Mouse (Mus musculus): ENCODE data around the gene Mink1.
"Not testable (repeated sequence)": the region's sequence is repeated elsewhere in the genome, so short reads cannot be mapped to it uniquely, and the experiment has no call there.

Mink1 gene

DNA sequence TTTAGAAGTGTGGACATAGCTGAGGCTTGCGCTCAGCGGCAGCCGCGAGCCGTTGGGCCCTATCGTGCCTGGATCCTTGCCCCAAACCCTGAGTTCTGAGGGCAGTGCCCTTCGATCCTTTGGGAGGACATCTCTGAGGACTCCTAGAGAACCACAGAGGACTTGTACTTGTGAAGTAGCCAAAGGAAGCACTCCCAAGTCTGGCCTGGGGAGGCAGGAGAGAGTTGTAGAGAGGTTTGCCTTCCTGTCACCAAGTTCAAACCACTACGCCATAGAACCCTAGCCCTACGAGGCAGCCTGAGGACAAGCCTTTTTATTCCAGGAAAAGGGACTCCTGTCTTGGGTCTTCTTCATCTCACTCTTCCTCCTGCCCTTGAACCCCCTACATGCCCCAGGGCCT lies 5.1 kb upstream of the Mink1 start:
- DNase-seq (ENCODE audit: low read depth) = no peak

DNA sequence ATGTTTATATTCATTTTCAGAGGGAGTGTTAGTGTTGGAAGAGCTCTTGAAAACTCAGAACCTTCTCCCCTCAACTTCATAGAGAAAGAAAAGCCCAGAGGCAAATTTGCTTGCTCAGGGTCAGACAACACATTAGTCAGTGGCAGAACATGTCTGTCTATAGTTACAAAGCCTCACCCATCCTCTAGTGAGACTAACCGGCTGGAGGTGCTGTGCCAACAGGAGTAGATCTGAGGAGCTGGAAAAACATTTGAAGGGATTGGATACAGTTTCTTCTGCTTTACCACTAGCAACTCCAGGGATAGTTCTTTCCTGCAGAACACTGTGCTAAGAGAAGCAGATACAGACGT lies 769 bp upstream of the Mink1 start:
- no peak for DNase-seq (ENCODE audit: low read depth)

DNA sequence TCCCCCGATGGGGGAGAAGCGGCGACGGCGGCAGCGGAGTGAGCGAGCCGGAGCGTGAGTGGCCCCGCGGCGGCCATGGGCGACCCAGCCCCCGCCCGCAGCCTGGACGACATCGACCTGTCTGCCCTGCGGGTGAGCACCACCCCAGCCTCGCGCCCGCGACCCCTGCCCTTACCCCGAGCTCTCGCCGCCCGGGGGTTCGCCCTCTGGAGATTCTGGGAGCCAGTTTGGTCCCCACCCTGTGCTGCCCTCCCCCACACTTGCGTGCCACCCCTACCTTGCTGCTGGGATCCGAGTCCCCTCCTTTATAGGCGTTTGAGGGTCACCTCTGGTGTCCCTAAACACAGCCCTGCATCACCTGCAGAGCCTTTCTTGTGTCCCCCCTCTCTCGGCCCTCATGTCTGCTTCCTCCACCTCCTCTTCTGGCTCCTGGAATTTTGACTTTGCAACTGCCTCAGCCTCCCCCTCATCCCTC lies 351 bp downstream of the Mink1 start:
- DNase-seq (ENCODE audit: low read depth) = no peak

DNA sequence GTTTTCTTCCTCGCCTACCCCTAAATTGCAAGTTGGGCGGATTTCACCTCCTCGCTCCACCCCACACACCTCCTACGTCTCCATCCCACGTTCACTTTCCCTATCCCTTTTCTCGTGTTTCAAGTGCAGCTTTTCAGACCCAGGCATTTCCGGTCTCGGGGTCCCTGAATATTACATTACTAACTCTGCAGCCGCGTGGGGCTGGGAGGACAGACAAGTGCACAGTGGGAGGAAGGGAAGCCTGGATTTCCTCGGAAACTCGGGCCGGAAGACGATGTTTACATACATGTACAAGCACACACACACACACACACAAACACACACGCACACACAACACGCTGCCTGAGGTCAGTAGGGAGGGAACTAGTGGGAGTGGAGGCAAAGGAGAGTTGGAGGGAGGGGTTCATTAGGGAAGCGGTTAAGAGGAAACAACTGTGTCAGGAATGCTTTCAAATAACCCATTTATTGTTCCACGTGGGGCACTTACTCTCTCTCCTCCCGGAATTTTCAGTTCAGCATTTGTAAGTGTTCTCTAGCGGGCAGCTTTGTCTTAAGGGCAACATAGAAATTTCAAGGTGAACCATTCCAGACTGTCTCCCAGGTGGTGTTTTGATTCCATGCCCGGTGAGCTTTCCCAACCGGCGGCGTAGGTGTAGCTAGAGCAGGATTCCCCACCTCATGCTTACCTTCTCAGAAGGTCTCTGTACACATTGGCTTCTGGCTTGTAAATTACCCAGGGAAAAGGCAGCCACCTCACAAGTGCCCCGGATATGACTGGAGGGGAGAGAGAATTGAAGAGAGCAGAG lies 992 bp downstream of the Mink1 start:
- DNase-seq (ENCODE audit: low read depth) = no peak

DNA sequence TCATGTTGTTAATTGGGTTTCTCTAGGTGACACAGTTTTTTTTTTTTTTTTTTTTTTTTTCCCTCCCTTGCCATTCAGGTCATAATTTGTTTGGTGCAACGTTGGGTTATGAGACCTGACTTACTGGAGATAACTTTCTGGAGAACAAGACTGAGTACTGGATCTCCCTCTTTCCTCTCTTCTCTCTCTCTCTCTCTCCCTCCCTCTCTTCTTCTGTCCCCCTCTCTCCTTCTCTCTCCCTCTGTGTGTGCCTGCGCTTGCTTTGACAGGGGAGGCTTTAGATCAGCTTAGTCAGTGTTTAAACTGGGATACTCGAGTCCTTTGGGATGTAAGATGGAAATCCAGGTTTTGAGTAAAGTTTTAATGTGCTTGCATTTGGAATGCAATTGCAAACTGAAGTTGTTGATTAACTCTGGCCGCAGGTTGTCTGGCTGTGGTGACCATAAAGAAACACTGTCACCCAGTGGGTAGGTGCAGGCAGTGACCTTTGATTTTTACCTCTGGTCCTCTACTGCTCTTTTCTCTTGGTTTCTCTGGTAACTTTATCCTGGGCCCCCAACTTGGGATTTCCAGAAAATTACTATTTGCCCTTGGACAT lies 1.7 kb downstream of the Mink1 start:
- DNase-seq (ENCODE audit: low read depth) = no peak

DNA sequence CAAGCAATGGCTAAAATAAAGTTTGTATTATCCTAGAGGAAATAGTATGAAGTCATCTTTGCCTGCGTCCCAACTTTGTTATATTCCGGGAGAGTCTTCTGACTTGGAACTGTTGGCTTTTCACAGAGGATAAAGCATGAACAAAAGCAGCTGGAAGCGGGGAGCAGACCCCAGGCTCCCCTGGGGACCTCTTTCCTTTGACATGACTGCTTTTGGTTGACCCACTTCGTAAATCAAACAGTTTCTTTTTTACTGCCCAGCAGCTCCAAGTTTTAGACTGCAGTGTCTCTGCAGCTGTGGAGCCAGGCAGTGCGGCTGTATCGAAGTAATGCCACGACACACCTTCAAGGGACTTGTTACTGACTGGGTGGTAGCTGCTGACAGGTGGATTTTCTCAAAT lies 3.9 kb downstream of the Mink1 start:
- DNase-seq (ENCODE audit: low read depth) = no peak

DNA sequence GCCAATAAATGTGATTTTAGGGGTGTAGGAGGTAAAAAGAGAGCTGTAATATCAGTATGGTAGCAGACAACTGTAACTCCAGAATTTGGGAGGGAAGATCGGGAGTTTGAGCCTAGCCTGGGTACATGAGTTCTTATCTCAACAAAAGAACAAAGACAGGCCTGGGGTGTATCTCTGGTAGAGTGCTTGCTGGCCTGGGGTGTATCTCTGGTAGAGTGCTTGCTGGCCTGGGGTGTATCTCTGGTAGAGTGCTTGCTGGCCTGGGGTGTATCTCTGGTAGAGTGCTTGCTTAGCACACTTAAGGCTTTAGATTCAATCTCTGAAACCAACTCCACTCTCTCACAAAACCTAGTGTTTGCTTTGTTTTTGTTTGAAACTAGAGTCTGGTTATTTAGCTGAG lies 7.9 kb downstream of the Mink1 start:
- DNase-seq (ENCODE audit: low read depth) = not testable (repeated sequence)

DNA sequence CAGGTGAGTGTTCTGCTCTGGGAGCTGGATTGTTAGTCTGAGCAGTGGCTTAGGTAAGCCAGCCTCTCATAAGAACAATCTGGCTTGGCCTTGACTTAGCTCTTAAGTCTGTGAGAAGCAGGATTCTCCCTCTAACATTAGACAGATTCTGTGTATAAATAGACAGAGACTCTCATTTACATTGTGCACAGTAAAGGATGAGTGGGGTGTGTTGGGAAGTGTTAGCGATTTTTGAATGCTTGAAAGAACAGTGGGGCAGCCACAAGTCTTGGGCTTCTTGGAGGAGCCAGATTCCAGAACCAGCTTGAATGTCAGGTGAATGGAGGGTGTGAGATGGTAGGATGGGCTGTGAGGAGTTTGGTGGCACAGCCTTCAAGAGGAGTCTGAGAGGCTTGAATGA lies 9.0 kb downstream of the Mink1 start:
- no peak for DNase-seq (ENCODE audit: low read depth)

DNA sequence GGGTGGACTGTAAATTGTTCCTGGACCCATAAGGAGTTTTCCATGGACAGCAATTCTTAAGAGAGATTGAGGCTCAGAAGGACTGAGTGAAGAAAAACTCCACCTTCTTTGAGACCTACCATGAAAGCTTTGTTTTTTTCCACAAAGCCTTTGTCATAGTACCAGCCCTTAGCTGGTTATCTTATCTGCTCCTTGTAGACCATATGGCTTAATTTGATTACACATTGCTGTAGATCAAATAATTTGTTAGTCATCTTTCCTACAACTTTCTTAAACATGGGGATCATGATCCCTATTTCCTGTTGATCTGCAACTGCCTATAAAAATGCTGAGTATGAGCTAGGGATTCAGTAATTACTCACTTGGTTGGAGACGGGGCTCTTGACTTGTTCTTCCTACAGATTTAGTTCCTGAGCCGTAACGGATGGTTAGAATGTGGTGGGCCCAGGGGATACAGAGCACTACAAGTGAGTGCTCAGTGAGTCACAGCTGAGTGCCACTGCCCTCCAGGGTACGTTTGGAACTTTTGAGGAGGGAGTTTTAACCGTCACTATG lies 9.7 kb downstream of the Mink1 start:
- no peak for DNase-seq (ENCODE audit: low read depth)

DNA sequence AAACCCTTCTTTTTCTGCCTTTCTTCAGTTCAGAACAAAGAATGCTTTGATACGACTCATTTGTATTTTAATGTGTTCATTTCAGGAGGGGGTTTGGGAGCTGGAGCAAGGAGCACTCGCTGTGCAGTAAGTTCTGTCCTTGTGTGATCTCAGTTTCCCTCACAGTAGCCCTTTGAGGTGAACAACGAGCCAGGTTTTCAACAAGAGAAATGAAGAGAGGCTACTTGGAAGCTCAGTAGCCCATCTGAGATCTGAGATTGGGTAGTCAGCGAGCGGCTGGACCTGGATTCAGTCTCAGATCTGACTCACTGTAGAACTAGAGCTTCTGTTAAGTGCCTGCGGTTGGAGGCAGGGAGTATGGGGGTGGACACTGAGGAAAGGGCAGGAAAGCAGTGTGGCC lies 11.2 kb downstream of the Mink1 start:
- DNase-seq (ENCODE audit: low read depth) = no peak

DNA sequence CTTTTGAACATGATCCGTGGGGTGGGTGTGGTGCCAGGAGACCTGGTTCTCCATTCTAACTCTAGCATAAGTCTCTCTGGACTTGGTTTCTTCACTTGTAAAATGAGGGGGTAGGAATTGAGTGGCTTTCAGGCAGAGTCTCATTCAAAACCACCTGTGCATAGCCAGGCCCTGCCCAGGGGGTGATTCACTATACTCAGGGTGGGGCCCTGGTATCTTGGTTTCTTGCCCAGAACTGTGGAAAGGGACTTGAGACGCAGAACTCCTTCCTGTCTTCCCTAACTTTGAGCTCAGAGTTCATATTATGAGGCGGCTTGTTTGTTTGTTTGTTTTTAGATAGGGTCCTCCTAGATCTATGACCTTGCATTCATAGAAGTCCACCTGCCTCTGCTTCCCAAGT lies 14.5 kb downstream of the Mink1 start:
- no peak for DNase-seq (ENCODE audit: low read depth)

DNA sequence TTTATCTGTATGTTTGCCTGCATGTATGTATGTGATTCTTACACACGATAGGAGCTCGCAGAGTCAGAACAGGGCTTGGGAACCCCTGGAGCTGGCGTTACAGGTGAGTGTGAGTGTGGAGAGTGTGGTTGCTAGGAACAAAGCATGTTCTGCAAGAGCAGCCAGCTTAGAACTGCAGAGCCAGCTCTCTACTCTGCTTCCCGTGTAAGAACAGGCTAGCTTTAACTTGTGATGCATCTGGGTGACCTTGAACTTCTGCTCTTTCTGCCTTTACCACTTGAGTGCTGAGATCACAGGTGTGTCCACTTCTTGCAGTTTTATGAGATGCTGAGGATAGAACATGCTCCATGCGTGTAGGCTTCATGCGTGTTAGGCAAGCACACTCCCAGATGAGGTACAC lies 16.3 kb downstream of the Mink1 start:
- no peak for DNase-seq (ENCODE audit: low read depth)

DNA sequence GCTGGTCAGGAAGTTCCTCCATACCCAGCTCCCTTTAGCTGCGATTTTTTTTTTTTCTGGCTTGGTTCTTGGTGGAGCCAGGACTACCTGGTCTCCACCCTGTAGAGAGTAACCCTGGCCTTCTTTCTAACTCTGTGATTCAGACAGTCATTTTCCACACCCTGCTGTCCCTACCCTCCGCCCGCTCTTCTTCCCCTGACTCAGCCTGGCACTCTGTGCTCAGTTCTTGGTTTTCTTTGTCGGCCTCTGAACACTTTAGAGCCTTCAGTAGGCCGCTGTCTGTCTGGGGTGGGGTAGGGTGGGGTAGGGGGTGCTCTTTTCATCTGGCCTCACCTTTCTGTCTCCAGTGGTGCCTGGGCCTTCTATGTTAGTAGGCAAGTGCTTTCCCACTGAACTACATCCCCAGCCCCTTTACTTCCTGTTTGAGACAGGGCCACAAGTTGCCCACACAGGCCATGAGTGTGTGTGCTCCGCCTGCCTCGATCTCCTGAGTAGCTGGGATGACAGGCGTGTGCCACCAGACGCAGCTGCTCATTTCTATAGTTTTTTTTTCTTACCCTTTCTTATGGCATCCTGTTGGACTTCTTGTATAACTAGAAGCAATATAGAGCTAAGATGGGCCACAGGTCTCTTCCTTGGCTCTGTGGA lies 17.2 kb downstream of the Mink1 start:
- DNase-seq (ENCODE audit: low read depth) = no peak

DNA sequence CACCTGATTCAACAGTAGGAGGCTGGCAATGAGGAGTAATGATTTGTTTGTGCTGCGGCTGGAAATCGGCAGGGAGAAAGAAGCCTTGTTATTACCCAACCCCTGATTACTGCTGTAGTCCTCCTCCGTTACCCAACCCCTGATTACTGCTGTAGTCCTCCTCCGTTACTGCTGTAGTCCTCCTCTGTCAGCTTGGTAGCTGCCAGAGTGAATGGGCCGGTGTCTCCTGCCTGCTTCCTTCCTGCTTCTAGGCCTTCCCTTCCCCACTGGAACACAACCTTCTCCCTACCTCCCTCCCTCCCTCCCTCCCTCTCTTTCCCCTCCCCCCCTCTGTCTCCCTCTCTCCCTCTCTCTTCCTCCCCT lies 17.7 kb downstream of the Mink1 start:
- no peak for DNase-seq (ENCODE audit: low read depth)

DNA sequence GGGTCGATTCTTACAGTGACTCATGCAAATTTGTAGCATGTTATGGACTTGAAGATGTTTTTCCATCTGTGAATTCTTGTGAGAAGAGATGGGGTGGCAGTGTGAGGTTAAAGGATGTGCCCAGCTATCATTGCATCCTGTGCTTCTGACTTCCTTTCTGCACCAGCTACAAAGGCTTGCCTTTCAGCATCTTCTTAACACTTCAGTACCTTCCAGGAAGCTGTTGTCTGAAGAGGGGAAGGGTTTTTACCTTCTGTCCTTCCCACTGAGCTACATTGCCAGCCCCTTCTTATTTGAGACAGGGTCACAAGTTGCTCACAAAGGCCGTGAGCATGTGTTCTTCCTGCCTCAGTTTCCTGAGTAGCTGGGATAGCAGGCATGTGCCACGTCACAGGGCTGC lies 18.2 kb downstream of the Mink1 start:
- DNase-seq (ENCODE audit: low read depth) = no peak

DNA sequence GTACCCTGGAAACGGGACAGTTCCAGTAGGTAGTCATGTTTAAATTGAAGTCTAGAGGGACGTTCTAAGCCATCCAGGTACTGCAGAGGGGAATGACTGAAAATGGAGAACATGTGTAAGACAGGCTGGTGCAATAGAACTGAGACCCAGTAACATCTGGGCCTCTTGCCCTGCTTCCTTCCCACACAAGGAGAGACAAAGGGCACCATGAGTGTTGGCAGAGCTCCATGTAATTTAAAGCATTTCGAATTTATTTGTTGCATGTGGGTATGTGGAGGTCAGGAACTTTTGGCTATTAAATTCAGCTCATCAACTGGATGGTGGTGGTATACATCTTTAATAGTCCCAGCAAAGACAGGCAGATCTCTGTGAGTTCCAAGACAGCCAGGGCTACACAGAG lies 19.5 kb downstream of the Mink1 start:
- no peak for DNase-seq (ENCODE audit: low read depth)

DNA sequence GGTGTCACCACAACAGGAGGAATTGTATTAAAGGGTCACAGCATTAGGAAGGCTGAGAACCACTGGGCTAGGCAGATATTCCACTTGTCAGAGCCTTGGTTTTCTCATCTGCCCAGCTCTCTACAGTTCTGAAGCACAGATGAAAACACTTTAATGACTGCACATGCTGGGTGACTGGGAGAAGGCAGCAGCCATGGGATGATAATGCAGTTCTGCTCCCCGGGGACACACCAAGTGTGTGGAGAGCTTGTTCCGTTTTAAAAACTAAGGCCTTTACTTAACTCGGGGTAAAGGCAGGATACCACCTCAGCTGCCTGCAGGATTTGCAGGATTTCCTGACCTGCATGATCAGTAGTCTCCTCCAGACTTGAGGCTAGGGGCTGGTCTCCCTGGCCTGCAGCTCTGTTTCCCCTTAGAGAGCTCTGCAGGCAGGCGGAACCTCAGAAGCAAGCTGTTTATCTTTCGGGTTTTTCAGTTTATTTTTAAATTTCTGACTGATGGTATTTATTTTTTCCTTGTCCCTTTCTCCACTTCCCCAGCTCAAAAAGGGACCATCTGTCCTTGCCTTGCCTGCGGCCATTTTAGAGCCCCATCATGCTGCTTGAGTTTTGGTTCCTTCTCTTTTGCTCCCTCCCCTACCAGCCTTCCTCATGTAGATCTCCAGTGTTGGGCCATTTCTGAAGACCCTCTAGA lies 20.5 kb downstream of the Mink1 start:
- DNase-seq (ENCODE audit: low read depth) = no peak

DNA sequence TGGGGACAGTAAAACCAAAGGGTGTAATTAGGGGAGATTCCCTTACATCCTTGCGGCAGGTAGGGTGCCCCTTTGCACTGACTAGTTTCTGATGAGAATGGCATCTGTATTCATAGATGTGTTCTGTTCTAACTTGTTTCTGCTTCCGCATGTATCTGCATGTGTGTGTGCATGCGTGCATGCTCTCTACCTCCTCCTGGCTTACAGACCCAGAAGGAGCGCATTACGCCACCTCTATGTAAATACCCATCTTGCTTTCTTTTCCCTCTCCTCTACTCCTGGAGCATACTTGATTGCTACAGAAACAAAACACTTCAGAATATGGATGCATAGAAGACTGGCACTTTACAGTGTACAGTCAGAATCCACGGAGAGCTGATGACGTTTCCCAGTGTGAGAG lies 21.1 kb downstream of the Mink1 start:
- no peak for DNase-seq (ENCODE audit: low read depth)

DNA sequence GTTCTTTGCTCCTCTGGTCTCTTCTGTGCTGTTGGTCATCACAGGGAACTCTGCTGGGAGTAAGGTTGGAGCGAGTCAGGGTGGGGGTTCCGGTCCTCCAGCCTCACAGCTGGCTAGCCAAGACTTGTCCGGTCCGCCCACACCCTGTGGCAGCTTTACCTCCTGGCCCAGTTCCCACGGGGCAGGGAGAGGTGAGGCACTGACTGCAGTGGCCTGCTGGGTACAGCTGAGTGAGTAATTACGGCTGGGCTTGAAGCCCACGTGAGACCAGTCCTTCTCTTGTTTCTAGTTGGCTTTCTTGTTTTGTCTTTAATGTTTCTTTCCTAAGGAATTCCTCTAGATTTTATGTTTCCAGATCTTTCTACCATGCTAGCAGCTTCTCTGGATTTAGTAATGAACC lies 22.8 kb downstream of the Mink1 start:
- DNase-seq (ENCODE audit: low read depth) = no peak

DNA sequence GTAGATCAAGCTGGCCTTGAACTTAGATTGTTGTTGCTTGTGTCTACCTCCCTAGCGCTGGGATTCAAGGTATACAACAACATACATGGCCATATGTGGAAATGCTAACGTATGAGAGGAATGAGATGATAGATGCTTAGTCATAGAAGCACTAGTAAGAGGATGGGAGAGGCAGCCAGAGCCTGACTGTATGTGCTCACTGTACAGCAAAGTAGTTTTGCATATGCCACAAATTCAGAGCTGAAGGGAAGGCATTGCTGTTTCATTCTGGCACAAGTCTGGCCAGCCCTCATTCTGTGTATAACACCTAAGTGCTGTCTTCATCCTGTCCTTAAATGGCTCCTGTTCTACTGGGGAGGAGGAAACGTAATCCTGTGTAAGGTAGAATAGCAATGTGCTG lies 23.6 kb downstream of the Mink1 start:
- DNase-seq (ENCODE audit: low read depth) = no peak

DNA sequence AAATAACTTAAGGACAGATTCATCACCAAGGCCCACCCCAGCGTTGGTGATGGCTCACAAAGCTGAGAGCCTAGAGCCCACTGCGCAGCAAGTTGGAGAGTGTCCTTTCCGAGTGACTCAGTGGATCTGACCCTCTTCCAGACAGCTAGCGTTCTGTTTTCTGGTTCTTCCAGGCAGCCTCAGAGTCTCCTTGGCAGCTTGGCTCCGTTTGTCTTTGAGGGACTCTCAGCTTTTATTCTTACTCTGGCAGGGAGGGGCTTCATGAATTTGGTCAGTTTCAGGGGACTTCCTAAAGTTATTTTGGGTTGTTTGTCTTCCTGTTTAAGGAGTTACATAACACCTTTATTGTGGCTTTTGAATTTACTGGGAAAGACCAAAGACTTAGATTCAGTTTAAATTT lies 24.3 kb downstream of the Mink1 start:
- no peak for DNase-seq (ENCODE audit: low read depth)

DNA sequence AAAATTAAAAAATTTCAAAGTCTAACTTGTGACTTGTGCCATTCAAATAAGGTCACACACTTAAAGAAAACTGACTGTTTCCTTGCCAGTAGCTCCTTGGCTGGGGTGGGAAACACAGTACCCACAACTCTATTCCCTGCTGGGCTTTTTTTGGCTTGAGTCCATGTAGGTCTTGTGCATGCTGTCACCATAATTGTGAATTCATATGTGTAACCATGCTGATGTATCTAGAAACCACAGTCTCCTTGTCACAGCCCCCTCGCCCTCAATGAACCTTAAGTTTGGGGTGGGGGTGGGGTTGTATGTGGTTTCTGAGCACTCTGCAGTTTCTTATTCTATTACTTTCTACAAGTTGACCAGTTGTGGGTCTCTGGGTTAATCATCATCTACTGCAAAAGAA lies 29.1 kb downstream of the Mink1 start:
- DNase-seq (ENCODE audit: low read depth) = no peak

All from c-Kit-positive CD71-positive TER-119-negative erythroid progenitor cells, embryonic 14.5 days (primary cell).